Mouse (Mus musculus): ENCODE data around the gene Bard1.

Bard1 gene

GRCm38 (mm10) chr1:71052756-71053155 lies 50.2 kb downstream of the Bard1 start:
- DNase-seq (ENCODE audit: low read depth, low spot score) = no peak

GRCm38 (mm10) chr1:71052252-71052651 lies 50.7 kb downstream of the Bard1 start:
- DNase-seq (ENCODE audit: low read depth, low spot score) = no peak

GRCm38 (mm10) chr1:71045141-71045540 lies 57.8 kb downstream of the Bard1 start:
- no peak for DNase-seq (ENCODE audit: low read depth, low spot score)

GRCm38 (mm10) chr1:71043951-71044350 lies 59.0 kb downstream of the Bard1 start:
- no peak for DNase-seq (ENCODE audit: low read depth, low spot score)

- peak; percentile 39 for DNase-seq (ENCODE audit: low read depth, low spot score)
Observed at GRCm38 (mm10) chr1:71036999-71037398, 65.9 kb downstream of the Bard1 start.

GRCm38 (mm10) chr1:71035565-71035964 lies 67.4 kb downstream of the Bard1 start:
- no peak for DNase-seq (ENCODE audit: low read depth, low spot score)

- DNase-seq (ENCODE audit: low read depth, low spot score) = no peak
Observed at GRCm38 (mm10) chr1:71022766-71023165, 80.2 kb downstream of the Bard1 start.

- DNase-seq (ENCODE audit: low read depth, low spot score) = peak; percentile 5
Observed at GRCm38 (mm10) chr1:71014345-71014744, 88.6 kb downstream of the Bard1 start.

- DNase-seq (ENCODE audit: low read depth, low spot score) = no peak
Observed at GRCm38 (mm10) chr1:71005998-71006397, 96.9 kb downstream of the Bard1 start.

GRCm38 (mm10) chr1:71004177-71004576 lies 98.8 kb downstream of the Bard1 start:
- DNase-seq (ENCODE audit: low read depth, low spot score) = no peak

GRCm38 (mm10) chr1:71003741-71004140 lies 99.2 kb downstream of the Bard1 start:
- no peak for DNase-seq (ENCODE audit: low read depth, low spot score)

- DNase-seq (ENCODE audit: low read depth, low spot score) = no peak
Observed at GRCm38 (mm10) chr1:70997377-70997993, 105.5 kb downstream of the Bard1 start.

GRCm38 (mm10) chr1:70996766-70997165 lies 106.2 kb downstream of the Bard1 start:
- DNase-seq (ENCODE audit: low read depth, low spot score) = no peak
